Mouse (Mus musculus): ENCODE measurements around the gene Mst1r.

The Mst1r gene

GRCm38 (mm10) chr9:107914764-107915420 lies 8.2 kb downstream of the Mst1r start:
- in situ Hi-C loops (cut with MseI, MboI), result no loop called here

GRCm38 (mm10) chr9:107917895-107918608 lies 11.4 kb downstream of the Mst1r start:
- in situ Hi-C loops (cut with MseI, MboI), result no loop called here

- in situ Hi-C loops (cut with MseI, MboI), result no loop called here
Observed at GRCm38 (mm10) chr9:107918884-107919283, 12.2 kb downstream of the Mst1r start.

- in situ Hi-C loops (cut with MseI, MboI), result no loop called here
Observed at GRCm38 (mm10) chr9:107919441-107919840, 12.8 kb downstream of the Mst1r start.

- in situ Hi-C loops (cut with MseI, MboI), result no loop called here
Observed at GRCm38 (mm10) chr9:107923021-107923420, 16.3 kb downstream of the Mst1r start.

GRCm38 (mm10) chr9:107923956-107924355 lies 17.3 kb downstream of the Mst1r start:
- in situ Hi-C loops (cut with MseI, MboI), result no loop called here

- in situ Hi-C loops (cut with MseI, MboI), result no loop called here
Observed at GRCm38 (mm10) chr9:107925251-107925650, 18.6 kb downstream of the Mst1r start.

GRCm38 (mm10) chr9:107926920-107927420 lies 20.3 kb downstream of the Mst1r start:
- in situ Hi-C loops (cut with MseI, MboI), result no loop called here

GRCm38 (mm10) chr9:107927749-107928148 lies 21.1 kb downstream of the Mst1r start:
- in situ Hi-C loops (cut with MseI, MboI), result no loop called here

GRCm38 (mm10) chr9:107928169-107928568 lies 21.5 kb downstream of the Mst1r start, which contains the start of gene Actl11:
Gene Actl11 (plus strand): TSS chr9:107928469.
- in situ Hi-C loops (cut with MseI, MboI), result no loop called here

GRCm38 (mm10) chr9:107932221-107932620 lies 25.5 kb downstream of the Mst1r start:
- in situ Hi-C loops (cut with MseI, MboI), result no loop called here

- in situ Hi-C loops (cut with MseI, MboI), result no loop called here
Observed at GRCm38 (mm10) chr9:107934146-107934545, 27.5 kb downstream of the Mst1r start.

GRCm38 (mm10) chr9:107935374-107935773 lies 28.7 kb downstream of the Mst1r start, which contains the start of gene Camkv:
Gene Camkv (plus strand): TSS chr9:107935674.
- in situ Hi-C loops (cut with MseI, MboI), result no loop called here

- in situ Hi-C loops (cut with MseI, MboI), result no loop called here
Observed at GRCm38 (mm10) chr9:107935790-107936214, 29.1 kb downstream of the Mst1r start.

GRCm38 (mm10) chr9:107936215-107936822 lies 29.6 kb downstream of the Mst1r start:
- in situ Hi-C loops (cut with MseI, MboI), result no loop called here

GRCm38 (mm10) chr9:107936831-107937230 lies 30.2 kb downstream of the Mst1r start:
- in situ Hi-C loops (cut with MseI, MboI), result no loop called here

GRCm38 (mm10) chr9:107947241-107948194 lies 40.8 kb downstream of the Mst1r start:
- in situ Hi-C loops (cut with MseI, MboI), result no loop called here

GRCm38 (mm10) chr9:107949184-107949921 lies 42.7 kb downstream of the Mst1r start:
- in situ Hi-C loops (cut with MseI, MboI), result no loop called here

GRCm38 (mm10) chr9:107949922-107950235 lies 43.2 kb downstream of the Mst1r start, which contains the start of gene Traip:
Gene Traip (plus strand): TSS chr9:107950136.
- in situ Hi-C loops (cut with MseI, MboI), result no loop called here

- in situ Hi-C loops (cut with MseI, MboI), result no loop called here
Observed at GRCm38 (mm10) chr9:107950460-107951355, 44.0 kb downstream of the Mst1r start.
